Mouse (Mus musculus): Measurements from ENCODE around the gene Vmn2r3.
"Not testable (repeated sequence)": the region's sequence is repeated elsewhere in the genome, so short reads cannot be mapped to it uniquely, and the experiment has no call there.

DNA sequence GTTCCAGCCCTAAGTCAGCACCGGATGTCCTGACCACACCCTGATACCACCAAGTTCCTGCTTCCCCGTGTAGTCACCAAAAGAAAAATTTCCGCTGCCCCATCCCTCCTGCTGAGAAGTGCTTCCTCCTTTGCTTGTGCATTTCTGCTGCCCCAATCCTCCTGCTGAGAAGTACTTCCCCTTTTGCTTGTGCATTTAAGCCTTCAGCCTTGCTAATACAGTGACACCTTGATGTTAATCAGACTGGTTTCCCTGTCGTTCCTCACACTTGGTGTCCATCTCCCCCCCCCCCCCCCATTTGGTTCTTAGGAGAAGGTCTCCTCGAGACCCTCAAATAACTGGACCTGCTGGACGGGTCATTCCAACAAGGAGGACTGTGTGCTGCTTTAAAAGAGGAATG is 39.0 kb downstream of the Vmn2r3 start:
- TF ChIP-seq CTCF (IDR thresholded peaks at IDR 0.05; ENCODE audit: control insufficient read depth, insufficient read depth, low read length); POLR2A (IDR thresholded peaks at IDR 0.05; ENCODE audit: borderline replicate concordance, control insufficient read depth, low read depth, low read length): not testable (repeated sequence)

All from bone marrow, adult 2 months (tissue).